Mouse (Mus musculus) small intestine, adult 2 months (tissue): ENCODE measurements at regions not wholly inside any gene's neighbourhood (a gene's known extent, or its start where the extent isn't known, plus 50 kb on each side); places are given as distances from the start of the nearest gene placed in this dataset.

Experiments used
- CTCF ChIP-seq: fragments of 200-500 bp; IDR thresholded peaks from 2 replicates; pipeline ENCODE4 v1.5.1; 2012; ENCODE audit warnings: low read depth, mild to moderate bottlenecking, control low read depth, inconsistent platforms, low read length, moderate library complexity, mixed read lengths; ENCODE audit not compliant: insufficient replicate concordance, insufficient read length; ENCODE audit errors: extremely low read depth
- POLR2A ChIP-seq: fragments of 200-500 bp; IDR thresholded peaks from 2 replicates; pipeline ENCODE4 v1.6.1; 2012; ENCODE audit warnings: low read depth, mild to moderate bottlenecking, control low read depth, inconsistent platforms, low read length, moderate library complexity

DNA sequence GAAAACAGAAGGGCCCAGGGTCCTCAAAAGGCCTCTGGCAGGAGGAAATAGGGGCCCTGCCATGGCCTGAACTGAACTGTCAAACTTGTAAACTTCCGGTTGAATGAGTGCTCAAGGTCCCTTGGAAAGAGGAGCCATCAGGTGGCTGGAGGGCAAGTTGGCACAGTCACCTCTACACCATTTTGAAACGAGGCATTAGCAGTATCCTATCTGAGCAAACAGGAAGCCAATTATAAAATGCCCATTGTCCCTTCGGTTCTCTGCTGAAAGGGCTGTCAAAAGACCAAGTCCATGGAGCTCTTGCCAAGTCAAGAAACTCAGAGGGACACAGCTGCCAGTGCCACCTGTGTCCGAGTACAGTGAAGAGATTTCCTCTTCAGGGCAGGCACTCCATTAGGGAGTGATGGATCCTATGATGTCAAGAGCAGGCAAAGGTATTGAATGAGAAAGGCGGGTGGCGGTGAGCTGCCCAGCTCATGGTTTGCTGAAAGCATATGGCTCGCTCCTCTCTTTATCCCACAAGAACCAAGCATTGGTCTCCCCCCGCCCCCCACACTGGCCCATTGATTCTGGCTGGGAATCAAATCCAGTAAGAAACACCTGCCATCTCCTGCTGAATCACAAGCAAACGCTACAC, 103.0 kb upstream of the Tut7 start:
- no peak for TF ChIP-seq CTCF
- TF ChIP-seq POLR2A, result no peak
